Mouse (Mus musculus) bone marrow, adult 2 months (tissue): Measurements from ENCODE around the gene Egln3. TPM values are rescaled to one million over a fixed set of nuclear protein-coding genes. Genes with fewer than 3 reads are reported as not detected.

Experiments used
- H3K27ac ChIP-seq: fragments of 200-500 bp; 2 replicates; pipeline ENCODE4 v1.5.1; 2012; ENCODE audit warnings: low read depth, mild to moderate bottlenecking, control low read depth, inconsistent platforms, low read length; ENCODE audit not compliant: control insufficient read depth, poor library complexity, insufficient read depth
- H3K4me1 ChIP-seq: fragments of 200-500 bp; 2 replicates; pipeline ENCODE4 v1.6.1; 2011; ENCODE audit warnings: low read length; ENCODE audit not compliant: control insufficient read depth, insufficient read depth
- H3K4me3 ChIP-seq: fragments of 200-500 bp; replicated peaks from 2 replicates; pipeline ENCODE3; 2011; ENCODE audit warnings: mild to moderate bottlenecking, low read depth, low read length, control low read depth; ENCODE audit not compliant: control insufficient read depth
- CTCF ChIP-seq: fragments of 200-500 bp; IDR thresholded peaks from 2 replicates; pipeline ENCODE4 v1.5.1; 2011; ENCODE audit warnings: low read length, control low read depth; ENCODE audit not compliant: control insufficient read depth, insufficient read depth
- POLR2A ChIP-seq: fragments of 200-500 bp; IDR thresholded peaks from 2 replicates; pipeline ENCODE4 v1.6.1; 2011; ENCODE audit warnings: low read depth, mild to moderate bottlenecking, control low read depth, low read length, borderline replicate concordance; ENCODE audit not compliant: control insufficient read depth
- WGBS: fragments of 180-500 bp; shearing (Covaris S2); methylation state at CpG from one replicate; pipeline ENCODE4 v1.1.7; 2018; 5-methylcytosine and 5-hydroxymethylcytosine counted together
- polyA plus RNA-seq: library from polyadenylated mRNA; stranded (reverse); fragments of >200 nt; gene quantifications from 2 replicates; pipeline ENCODE4 v1.2.4, GENCODE M21; 2011; ENCODE audit warnings: low replicate concordance; ENCODE audit not compliant: missing spikeins, insufficient read depth, insufficient read length

Egln3 gene
- polyA plus RNA-seq, 1 experiment: 1.9 TPM

DNA sequence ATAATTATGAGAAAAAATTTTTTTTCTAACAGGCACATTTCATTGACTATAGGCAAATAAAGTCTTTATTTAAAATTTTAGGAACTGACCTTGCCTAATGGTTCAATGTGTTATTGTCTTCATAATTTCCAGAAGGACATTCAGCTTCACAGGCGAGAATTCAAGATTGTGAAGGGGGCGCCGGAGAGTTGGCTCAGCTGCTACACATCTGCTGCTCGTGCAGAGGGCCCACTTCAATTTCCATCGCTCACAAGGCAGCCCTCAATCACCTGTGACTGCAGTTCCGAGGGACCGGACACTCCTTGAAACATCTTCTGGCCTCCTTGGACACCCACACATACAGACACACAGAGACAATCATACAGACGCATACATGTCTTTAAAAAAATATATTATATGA lies 23.9 kb upstream of the Egln3 start:
- Histone ChIP-seq H3K4me3 (no peak overlapping the region), H3K27ac (no peak overlapping the region), H3K4me1 (no peaks in the 10 kb centered on the region)
- TF ChIP-seq POLR2A (no peak), CTCF (no peak)
- WGBS: 79% methylated on average over 8 of the region's 8 CpGs

DNA sequence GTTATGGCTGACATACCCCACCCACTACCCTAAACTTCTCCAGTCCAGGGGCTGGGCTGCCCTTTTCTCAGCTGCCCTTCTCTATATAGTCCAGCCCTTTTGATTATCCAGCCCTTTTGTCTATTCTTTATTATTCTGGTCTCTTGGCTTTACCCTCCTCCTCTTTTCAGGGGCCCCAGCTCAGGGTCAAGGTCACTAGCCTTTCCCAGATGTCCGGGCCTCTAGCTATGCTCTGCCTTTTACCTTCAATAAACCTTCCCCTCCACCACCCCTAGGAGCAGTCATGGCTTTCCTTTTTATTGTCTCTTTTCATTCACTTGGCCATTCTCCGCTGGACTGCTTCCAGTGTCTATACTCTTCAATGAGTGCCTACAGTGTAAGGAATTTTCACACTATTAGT lies 22.7 kb upstream of the Egln3 start:
- TF ChIP-seq CTCF (no peak), POLR2A (no peak)
- Histone ChIP-seq H3K4me3 (no peak overlapping the region), H3K27ac (no peak overlapping the region), H3K4me1 (no peaks in the 10 kb centered on the region)
- 85% methylated on average over 2 of the region's 2 CpGs for WGBS

DNA sequence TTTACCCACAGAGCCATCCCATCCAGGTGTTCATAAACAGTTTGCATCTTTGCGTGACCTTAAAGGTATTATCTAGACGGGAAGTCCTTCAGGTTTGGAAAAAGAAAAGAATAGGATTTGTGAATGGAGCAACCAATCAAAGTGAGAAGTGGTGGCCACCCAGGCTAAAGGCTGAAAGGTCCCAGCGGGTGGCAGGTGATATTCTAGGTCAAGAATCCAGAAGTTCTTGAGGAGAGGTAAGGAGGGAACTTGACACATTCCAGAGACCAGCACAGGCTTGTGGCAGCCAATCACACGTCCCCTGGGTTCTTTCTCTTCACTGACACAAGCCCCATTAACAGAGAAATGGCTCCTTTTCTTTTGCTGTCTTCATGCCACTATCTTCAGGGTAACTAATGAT lies 21.9 kb upstream of the Egln3 start:
- Histone ChIP-seq H3K4me1 (no peaks in the 10 kb centered on the region), H3K4me3 (no peak overlapping the region), H3K27ac (no peak overlapping the region)
- TF ChIP-seq CTCF (no peak), POLR2A (no peak)
- WGBS: 76% methylated on average over 4 of the region's 4 CpGs

DNA sequence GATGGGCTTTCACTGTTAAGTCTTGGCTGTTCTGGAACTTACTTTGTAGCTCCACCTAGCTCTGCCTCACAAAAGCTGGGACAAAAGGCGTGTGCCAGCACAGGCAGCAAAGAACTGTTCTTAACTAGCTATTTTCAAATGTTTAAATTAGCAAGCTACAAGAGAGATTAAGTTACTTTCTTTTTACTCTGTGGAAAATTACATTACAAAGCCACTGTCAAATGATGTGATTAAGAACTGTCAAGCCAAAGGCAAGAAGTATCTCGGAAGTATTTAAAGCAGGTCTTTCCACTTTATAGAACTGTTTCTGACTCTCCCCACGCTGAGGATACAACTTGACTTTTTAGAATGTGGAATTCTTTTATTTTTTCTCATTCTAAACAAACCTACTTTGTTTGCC lies 21.4 kb upstream of the Egln3 start:
- Histone ChIP-seq H3K4me3 (no peak overlapping the region), H3K27ac (no peak overlapping the region), H3K4me1 (no peaks in the 10 kb centered on the region)
- no peak for TF ChIP-seq POLR2A
- TF ChIP-seq CTCF: no peak
- WGBS: 82% methylated on average over 3 of the region's 3 CpGs

DNA sequence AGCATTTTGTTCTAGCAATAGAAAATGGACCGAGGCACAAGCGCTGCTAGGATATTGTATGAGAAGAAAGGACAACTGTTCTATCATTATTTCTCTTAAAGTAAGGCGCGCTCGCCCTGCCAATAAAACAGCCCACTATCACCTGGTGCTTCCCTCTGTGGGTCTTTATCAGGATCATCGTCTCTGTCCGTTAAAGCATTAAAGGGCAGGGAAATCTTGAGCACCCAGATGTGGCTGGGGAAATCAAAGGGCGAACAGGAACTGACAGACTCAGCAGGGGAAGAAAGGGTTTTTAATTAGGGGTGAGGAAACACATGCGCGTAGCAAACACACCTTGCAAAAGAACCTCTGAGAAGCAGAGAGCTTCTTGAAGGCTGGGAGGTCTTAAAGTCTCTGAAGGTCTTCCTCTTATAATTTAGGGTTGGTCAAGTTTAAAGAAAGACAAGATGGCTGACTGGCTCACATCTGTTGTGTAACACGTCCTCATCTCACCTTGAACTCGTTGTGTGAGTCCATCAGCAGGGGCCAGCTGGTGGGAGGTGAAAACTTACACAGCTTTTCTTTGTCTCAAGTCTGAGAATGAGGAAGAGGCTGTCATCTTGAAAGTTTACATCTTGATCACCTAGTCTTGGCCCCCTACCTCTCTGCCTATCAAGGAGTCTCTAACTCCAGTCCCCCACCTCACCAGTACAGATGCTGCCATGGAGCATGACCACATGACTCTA lies 18.5 kb upstream of the Egln3 start:
- WGBS: 70% methylated on average over 12 of the region's 12 CpGs

DNA sequence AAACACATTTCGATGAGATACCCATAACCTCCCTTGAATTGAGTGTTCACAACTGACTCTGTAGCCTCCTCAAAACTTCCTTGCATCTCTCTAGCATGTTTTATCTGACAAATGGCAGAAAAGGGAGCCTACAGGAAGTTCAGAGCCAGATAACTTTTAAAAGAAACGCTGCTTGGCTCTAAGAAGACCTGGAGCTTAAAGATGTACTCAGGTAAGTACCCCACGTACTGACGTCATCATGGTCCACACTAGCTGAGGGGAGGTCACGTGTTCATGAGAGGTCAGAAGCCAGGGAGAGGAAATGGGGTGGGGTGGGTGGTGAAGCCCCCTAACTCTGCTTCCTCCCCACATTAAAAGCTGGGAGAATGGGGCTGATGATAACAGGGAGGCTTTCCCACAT lies 13.0 kb upstream of the Egln3 start:
- 58% methylated on average over 5 of the region's 5 CpGs for WGBS
- Histone ChIP-seq H3K4me1 (peaks cover 1% of the 10 kb centered on the region; the same call in 1 of the 2 replicates), H3K27ac (no peak overlapping the region), H3K4me3 (no peak overlapping the region)
- TF ChIP-seq CTCF: no peak

More for the DNA sequence above, 18.5 kb upstream of the Egln3 start:
- no peaks in the 10 kb centered on the region for H3K4me1 ChIP-seq
- TF ChIP-seq CTCF (no peak), POLR2A (no peak)
- no peak overlapping the region for H3K27ac ChIP-seq
- no peak overlapping the region for H3K4me3 ChIP-seq

DNA sequence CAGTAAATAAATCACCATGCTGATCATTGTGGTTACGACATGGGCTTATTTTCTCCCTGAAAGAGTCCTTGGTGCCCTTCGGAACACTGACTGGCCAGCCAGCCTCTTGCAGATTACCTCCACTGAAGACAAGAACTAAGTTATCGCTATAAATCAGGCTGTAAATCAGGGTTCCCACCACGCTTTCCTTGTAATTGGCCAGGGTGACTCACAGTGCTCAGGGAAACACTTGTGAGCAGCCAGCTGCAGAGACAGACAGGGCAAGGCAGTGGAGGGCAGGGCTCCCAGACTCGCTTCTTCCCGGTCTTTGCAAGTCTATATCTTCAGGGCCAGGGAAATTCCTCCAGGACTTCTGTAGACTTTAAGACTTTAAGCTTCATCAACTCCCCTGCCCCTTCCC lies 10.8 kb upstream of the Egln3 start:
- Histone ChIP-seq H3K4me1 (peaks cover 1% of the 10 kb centered on the region; the same call in 1 of the 2 replicates), H3K4me3 (no peak overlapping the region), H3K27ac (no peak overlapping the region)
- TF ChIP-seq CTCF (no peak), POLR2A (no peak)
- 81% methylated on average over 6 of the region's 6 CpGs for WGBS

DNA sequence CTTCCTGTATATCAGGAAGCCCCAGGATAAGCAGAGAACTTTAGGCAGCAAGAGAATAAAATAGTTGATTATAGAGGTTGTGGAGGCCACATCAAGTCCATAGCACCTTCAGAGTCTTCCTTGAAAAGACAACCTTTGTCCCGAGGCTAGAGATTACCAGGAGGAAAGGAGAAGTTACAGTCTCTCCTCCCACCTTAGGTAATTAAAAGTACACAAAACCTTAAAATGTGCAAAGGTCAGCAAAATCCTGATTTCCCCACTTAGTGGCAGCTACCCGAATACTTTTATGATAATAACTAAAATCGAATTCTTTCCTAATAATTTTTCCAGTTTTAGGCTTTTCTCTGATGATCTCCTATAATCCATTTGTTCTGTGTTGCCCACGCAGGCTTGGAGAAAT lies 10.2 kb upstream of the Egln3 start:
- H3K4me3 ChIP-seq: no peak overlapping the region
- TF ChIP-seq CTCF (no peak), POLR2A (no peak)
- 46% methylated on average over 4 of the region's 4 CpGs for WGBS

DNA sequence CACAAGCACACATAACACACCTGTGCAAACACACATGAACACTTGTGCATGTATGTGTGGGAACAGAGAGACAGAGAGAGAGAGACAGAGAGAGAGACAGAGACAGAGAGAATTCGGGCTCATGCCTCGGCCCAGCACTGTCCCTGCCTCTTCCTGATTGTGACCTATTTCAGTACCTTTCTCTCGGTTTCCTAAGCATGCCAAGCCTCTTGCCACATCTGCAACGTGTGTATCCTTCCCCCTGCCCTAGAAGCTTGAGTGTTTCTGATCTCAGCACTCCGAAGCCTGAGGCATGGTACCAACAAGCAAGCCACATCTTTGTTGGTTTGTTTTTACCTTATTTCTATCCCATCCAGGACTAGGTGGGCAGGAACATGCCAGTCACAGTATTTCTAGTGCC lies 9.6 kb upstream of the Egln3 start:
- 21% methylated on average over 5 of the region's 5 CpGs for WGBS
- Histone ChIP-seq H3K27ac (peak overlapping the region; percentile 45; the same call in 1 of the 2 replicates), H3K4me1 (peaks cover 1% of the 10 kb centered on the region; the same call in 1 of the 2 replicates), H3K4me3 (no peak overlapping the region)
- TF ChIP-seq CTCF: no peak
- TF ChIP-seq POLR2A: no peak

More for the DNA sequence above, 10.2 kb upstream of the Egln3 start:
- Histone ChIP-seq H3K27ac (no peak overlapping the region), H3K4me1 (peaks cover 1% of the 10 kb centered on the region; the same call in 1 of the 2 replicates)
